Mouse (Mus musculus): ENCODE results near the gene Map4k1.

- TF ChIP-seq CTCF (IDR thresholded peaks at IDR 0.05; ENCODE audit: low read depth, low read length) (no peak), GATA1 (IDR thresholded peaks at IDR 0.05; ENCODE audit: borderline replicate concordance, low read length) (no peak)
These were observed 61.3 kb downstream of the Map4k1 start for GRCm38 (mm10) chr7:29043016-29043673.

Measured in G1E (cell line).